In the genomic region with DNA sequence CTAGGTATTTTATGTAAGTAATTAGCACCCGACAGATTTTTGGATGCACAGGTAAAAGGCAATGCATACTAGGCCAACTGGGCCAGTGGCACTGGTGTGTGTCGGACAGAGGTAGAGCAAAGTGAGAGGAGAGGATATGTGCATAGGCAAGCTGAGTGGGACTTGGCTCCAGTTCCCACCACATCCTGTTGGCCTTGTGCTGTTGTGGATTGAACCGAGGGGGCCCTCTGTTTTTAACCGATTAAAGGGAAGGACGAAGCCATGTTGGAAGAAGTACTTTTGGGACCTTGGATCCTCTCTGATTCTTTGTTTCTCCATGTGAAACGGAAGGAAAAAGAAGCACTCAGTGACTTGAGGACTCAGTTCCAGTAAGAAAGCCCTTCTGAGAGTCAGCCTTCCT, we compare ENCODE assay signal across 19 mouse cellular contexts. TPM values are rescaled to one million over a fixed set of nuclear protein-coding genes. Genes with fewer than 3 reads are reported as not detected.
A peak's percentile ranks its signal among the peaks of the same experiment; 100 is the strongest.
DNase-seq lines count a peak whose midpoint lies in the region; ATAC-seq and TF ChIP-seq lines count a peak whose summit lies in the region.
"Had no signal": no experiment of that assay in that cellular context is flagged by ENCODE, and none has a peak within 500 bp of the region (broad histone marks: within the 10 kb centered on the region; RNA-seq: fewer than 3 reads in every experiment).

No protein-coding gene starts in this region.

- intact Hi-C loops in heart, postnatal 10 days (cut with DNase I) = no loop called here

- no peak overlapping the region for H3K4me2 ChIP-seq in kidney, embryonic 15.5 days
- H3K4me2 ChIP-seq in liver, postnatal 0 days (ENCODE audit: low read depth, low read length) = no peak overlapping the region
- no peak overlapping the region for H3K4me2 ChIP-seq in liver, embryonic 11.5 days
- H3K4me2 ChIP-seq: hindbrain, embryonic 14.5 days had no signal

- peaks cover 58% of the 10 kb centered on the region for H3K4me1 ChIP-seq in kidney, embryonic 15.5 days
- H3K4me1 ChIP-seq in liver, postnatal 0 days (ENCODE audit: insufficient read depth) = peaks cover 19% of the 10 kb centered on the region
- peaks cover 2% of the 10 kb centered on the region; the same call in 1 of the 2 replicates for H3K4me1 ChIP-seq in liver, embryonic 11.5 days (replicated peaks; ENCODE audit: control insufficient read depth, insufficient read depth, low read length)
- H3K4me1 ChIP-seq: embryonic facial prominence, embryonic 10.5 days; hindbrain, embryonic 10.5 days had no signal

- H3K27ac ChIP-seq in kidney, embryonic 15.5 days = peak overlapping the region; percentile 23; the same call in 1 of the 2 replicates
- no peak overlapping the region for H3K27ac ChIP-seq in liver, postnatal 0 days (ENCODE audit: low read depth)
- no peak overlapping the region for H3K27ac ChIP-seq in liver, embryonic 11.5 days (ENCODE audit: low read depth, low read length)
- H3K27ac ChIP-seq: embryonic facial prominence, embryonic 10.5 days; forebrain, embryonic 10.5 days; hindbrain, embryonic 10.5 days; hindbrain, embryonic 14.5 days had no signal

- TF ChIP-seq CTCF in liver, postnatal 0 days (IDR thresholded peaks at IDR 0.05; ENCODE audit: low read depth) = no peak

- TF ChIP-seq EP300 in liver, postnatal 0 days (IDR thresholded peaks at IDR 0.05; ENCODE audit: low read depth) = no peak

- no peaks in the 10 kb centered on the region for H3K9me3 ChIP-seq in kidney, embryonic 15.5 days (replicated peaks)
- H3K9me3 ChIP-seq in liver, postnatal 0 days (ENCODE audit: low read length) = no peaks in the 10 kb centered on the region
- H3K9me3 ChIP-seq in liver, embryonic 11.5 days (ENCODE audit: control insufficient read depth, low read length) = no peaks in the 10 kb centered on the region
- H3K9me3 ChIP-seq: embryonic facial prominence, embryonic 10.5 days; forebrain, embryonic 10.5 days; hindbrain, embryonic 10.5 days had no signal

- H3K9ac ChIP-seq in kidney, embryonic 15.5 days = no peak overlapping the region
- H3K9ac ChIP-seq in liver, postnatal 0 days (replicated peaks) = no peak overlapping the region
- H3K9ac ChIP-seq in liver, embryonic 11.5 days (ENCODE audit: low read depth, low read length) = no peak overlapping the region
- H3K9ac ChIP-seq: hindbrain, embryonic 14.5 days had no signal

- no peaks in the 10 kb centered on the region for H3K27me3 ChIP-seq in kidney, embryonic 15.5 days
- H3K27me3 ChIP-seq in liver, postnatal 0 days (ENCODE audit: insufficient read depth, low read length) = no peaks in the 10 kb centered on the region
- no peaks in the 10 kb centered on the region for H3K27me3 ChIP-seq in liver, embryonic 11.5 days (replicated peaks; ENCODE audit: control insufficient read depth, insufficient read depth, low read length)

- 83% methylated on average over 6 of the region's 6 CpGs for WGBS in kidney, embryonic 15.5 days
- 73% methylated on average over 6 of the region's 6 CpGs for WGBS in liver, postnatal 0 days (ENCODE audit: insufficient replicate concordance)
- WGBS in liver, embryonic 11.5 days = 71% methylated on average over 6 of the region's 6 CpGs

- peak; percentile 97 for DNase-seq in heart, adult 11 months
- no peak for DNase-seq in heart, postnatal 10 days
- no peak for DNase-seq in kidney, postnatal 4 days
- no peak for DNase-seq in liver, postnatal 0 days
- no peak for DNase-seq in liver, embryonic 11.5 days (ENCODE audit: low spot score)
- peak; percentile 45 for DNase-seq in 416B (ENCODE audit: low read depth)
- DNase-seq in testis, postnatal 10 days (ENCODE audit: low spot score) = no peak
- DNase-seq: adrenal gland, adult 2 months; adrenal gland, postnatal 25 days; cerebellum, adult 2 months; cerebellum, postnatal 10 days; gastrocnemius, postnatal 10 days had no signal

- ATAC-seq in kidney, embryonic 15.5 days (replicated peaks; ENCODE audit: low FRiP score) = no peak
- 0 out of 2 replicates have a peak, but pooled peaks have one; percentile 17 for ATAC-seq in liver, postnatal 0 days
- ATAC-seq in liver, embryonic 11.5 days (replicated peaks; ENCODE audit: low FRiP score) = no peak
- ATAC-seq: forebrain, embryonic 14.5 days had no signal

- no peaks in the 10 kb centered on the region for H3K36me3 ChIP-seq in kidney, embryonic 15.5 days
- H3K36me3 ChIP-seq in liver, postnatal 0 days (replicated peaks; ENCODE audit: insufficient read depth, low read length) = no peaks in the 10 kb centered on the region
- H3K36me3 ChIP-seq in liver, embryonic 11.5 days (ENCODE audit: control insufficient read depth, insufficient read depth, low read length) = no peaks in the 10 kb centered on the region
- H3K36me3 ChIP-seq: embryonic facial prominence, embryonic 10.5 days; forebrain, embryonic 10.5 days; hindbrain, embryonic 10.5 days had no signal

- no peak overlapping the region for H3K4me3 ChIP-seq in kidney, embryonic 15.5 days (replicated peaks)
- H3K4me3 ChIP-seq in liver, postnatal 0 days (ENCODE audit: low read depth, low read length) = no peak overlapping the region
- no peak overlapping the region for H3K4me3 ChIP-seq in liver, embryonic 11.5 days (ENCODE audit: low read depth, low read length)
- H3K4me3 ChIP-seq: embryonic facial prominence, embryonic 10.5 days; erythroblast, embryonic 14.5 days; forebrain, embryonic 10.5 days; hindbrain, embryonic 10.5 days had no signal

RNA-seq across cellular contexts. Expression of a gene that starts 19.5 kb away (rescaled TPM):
- 100 to 1,000 TPM; 435 to 466 TPM for total RNA-seq in heart, postnatal 10 days (2021)
- 343 and 354 TPM in 2 replicates for polyA plus RNA-seq in kidney, embryonic 15.5 days (2015; fragmentation: Nextera tagmentation; extraction: Ambion mirVana)
- 89.6 and 97.3 TPM in 2 replicates for polyA plus RNA-seq in liver, postnatal 0 days (2015; fragmentation: Nextera tagmentation; extraction: Ambion mirVana)
- polyA plus RNA-seq in liver, embryonic 11.5 days (2014; fragmentation: Nextera tagmentation; extraction: Ambion mirVana) = 8.2 and 8.6 TPM in 2 replicates

Comparison
In these comparisons a context has a peak if more than half of its experiments do, and no peak if none do; other contexts are left out.
1. DNase-seq: peak in heart, adult 11 months (single experiment) and 416B (single experiment); none in heart, postnatal 10 days (0 of 2), kidney, postnatal 4 days (0 of 2), liver, postnatal 0 days (single experiment), liver, embryonic 11.5 days (single experiment) and testis, postnatal 10 days (single experiment).